8 mouse cellular contexts compared by ENCODE assay signal in the genomic region with DNA sequence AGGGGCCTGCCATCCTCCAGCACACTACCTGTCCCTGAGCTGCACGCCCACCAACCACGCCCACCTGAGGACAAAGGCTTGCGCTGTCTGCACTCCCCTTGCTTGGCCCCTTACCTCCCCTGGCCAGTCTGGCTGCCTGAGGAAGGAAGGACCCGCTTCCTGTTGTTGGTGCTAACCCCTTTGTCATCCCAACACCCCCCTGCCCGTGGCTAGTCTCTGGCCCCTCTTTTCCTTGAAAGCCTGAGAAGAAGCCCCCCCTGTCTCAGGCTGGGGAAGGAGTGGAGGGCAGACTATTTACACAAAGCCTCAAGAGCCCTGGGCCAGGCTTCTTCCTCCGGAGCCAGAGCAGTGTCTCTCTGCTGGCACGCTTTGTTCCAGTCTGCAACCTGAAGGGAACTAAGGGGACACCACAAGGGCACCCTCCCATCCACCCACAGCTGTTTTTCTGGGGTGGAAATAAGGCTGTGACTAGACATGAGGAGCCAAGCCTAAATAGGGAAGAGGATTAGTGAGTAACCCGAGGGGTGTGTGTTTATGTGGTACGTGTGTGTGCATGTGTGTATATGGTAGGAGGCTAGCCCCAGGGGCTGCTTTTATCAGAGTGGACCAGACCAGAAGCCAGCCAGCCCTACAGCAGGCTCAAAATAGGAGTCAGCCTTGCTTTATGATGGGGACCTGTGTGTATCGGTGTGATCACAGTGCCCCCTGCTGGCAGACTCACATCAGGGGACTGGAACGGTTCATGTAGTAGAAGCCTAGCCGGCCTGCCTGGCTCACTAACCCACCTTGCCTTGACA. TPM values are rescaled to one million over a fixed set of nuclear protein-coding genes. Genes with fewer than 3 reads are reported as not detected.
A peak's percentile ranks its signal among the peaks of the same experiment; 100 is the strongest.
DNase-seq lines count a peak whose midpoint lies in the region; ATAC-seq and TF ChIP-seq lines count a peak whose summit lies in the region.

No protein-coding gene starts in this region.

- TF ChIP-seq EP300 in MEL (IDR thresholded peaks at IDR 0.05; ENCODE audit: low read depth in 1 of 2, low read length in 2 of 2), result peak in 1 of 2 experiments; percentile 51; a peak in 1 of 4 replicates
- no peak for TF ChIP-seq EP300 in lung, postnatal 0 days (IDR thresholded peaks at IDR 0.05)

- H3K36me3 ChIP-seq in MEL (ENCODE audit: control insufficient read depth in 1 of 2, insufficient read depth in 2 of 2, low read length in 2 of 2), result peaks cover 0 to 3% of the 10 kb centered on the region in 2 experiments; a peak in 1 of 4 replicates
- H3K36me3 ChIP-seq in hindbrain, embryonic 10.5 days, result peaks cover 28% of the 10 kb centered on the region
- H3K36me3 ChIP-seq in lung, postnatal 0 days (ENCODE audit: insufficient read depth, low read length), result 0 out of 2 replicates have a peak, but pooled peaks cover 8% of the 10 kb centered on the region

- TF ChIP-seq RAD21 in MEL (IDR thresholded peaks at IDR 0.05; ENCODE audit: low read depth, low read length), result peak; percentile 100

- H3K4me2 ChIP-seq in lung, postnatal 0 days (replicated peaks; ENCODE audit: low read depth, low read length), result 0 out of 2 replicates have a peak overlapping the region, but pooled peaks have one; percentile 17

- ATAC-seq in lung, postnatal 0 days, result peak; percentile 85

- no peak overlapping the region for H3K27ac ChIP-seq in MEL (ENCODE audit: control insufficient read depth, low read depth, low read length)
- H3K27ac ChIP-seq in cerebellum, adult 2 months (ENCODE audit: insufficient read depth, low read length), result peak overlapping the region; percentile 27
- peak overlapping the region; percentile 86 for H3K27ac ChIP-seq in hindbrain, embryonic 10.5 days
- peak overlapping the region; percentile 64; the same call in 1 of the 2 replicates for H3K27ac ChIP-seq in lung, postnatal 0 days (ENCODE audit: low read length)

- no peak for TF ChIP-seq POLR2A in MEL (IDR thresholded peaks at IDR 0.05; ENCODE audit: control insufficient read depth in 1 of 2, insufficient read depth in 1 of 2, low read depth in 1 of 2, low read length in 2 of 2, poor library complexity in 1 of 2)
- no peak for TF ChIP-seq POLR2A in cerebellum, adult 2 months (IDR thresholded peaks at IDR 0.05; ENCODE audit: borderline replicate concordance, insufficient read depth, low read length)

- no peak overlapping the region for H3K9ac ChIP-seq in MEL (ENCODE audit: control insufficient read depth, low read depth, low read length, poor library complexity, severe bottlenecking)
- no peak overlapping the region for H3K9ac ChIP-seq in lung, postnatal 0 days (replicated peaks; ENCODE audit: low read depth)

- H3K9me3 ChIP-seq in MEL (replicated peaks; ENCODE audit: insufficient read depth, low read length), result no peaks in the 10 kb centered on the region
- no peaks in the 10 kb centered on the region for H3K9me3 ChIP-seq in hindbrain, embryonic 10.5 days
- H3K9me3 ChIP-seq in lung, postnatal 0 days (ENCODE audit: low read length), result no peaks in the 10 kb centered on the region

- WGBS in cerebellum, adult 2 months, result 10% methylated on average over 12 of the region's 12 CpGs
- WGBS in hindbrain, embryonic 10.5 days, result 9% methylated on average over 12 of the region's 12 CpGs
- 6% methylated on average over 12 of the region's 12 CpGs for WGBS in lung, postnatal 0 days

- no peaks in the 10 kb centered on the region for H3K27me3 ChIP-seq in MEL (ENCODE audit: control insufficient read depth in 1 of 2, insufficient read depth in 2 of 2, low read length in 2 of 2)
- H3K27me3 ChIP-seq in cerebellum, adult 2 months (ENCODE audit: control insufficient read depth, insufficient read depth, low read length), result no peaks in the 10 kb centered on the region
- no peaks in the 10 kb centered on the region for H3K27me3 ChIP-seq in hindbrain, embryonic 10.5 days (ENCODE audit: insufficient read depth, poor library complexity, severe bottlenecking)
- H3K27me3 ChIP-seq in lung, postnatal 0 days (replicated peaks; ENCODE audit: insufficient read depth, low read length), result no peaks in the 10 kb centered on the region

- peak; percentile 97 for DNase-seq in MEL (ENCODE audit: low read depth, low spot score)
- peak; percentile 93 to 95 for DNase-seq in cerebellum, adult 2 months
- DNase-seq in forelimb bud, embryonic 11.5 days (ENCODE audit: low read depth, low spot score), result peak; percentile 96
- DNase-seq in hindbrain, embryonic 10.5 days (ENCODE audit: low spot score), result peak; percentile 91
- peak; percentile 94 for DNase-seq in layer of hippocampus, adult 9-11 months
- peak; percentile 94 for DNase-seq in lung, postnatal 0 days (ENCODE audit: low spot score)
- peak; percentile 90 for DNase-seq in ovary, postnatal 14 days (ENCODE audit: low spot score)
- peak; percentile 94 for DNase-seq in thymus, postnatal 14 days

- peaks cover 0 to 11% of the 10 kb centered on the region in 2 experiments; a peak in 2 of 4 replicates for H3K4me1 ChIP-seq in MEL (ENCODE audit: control insufficient read depth in 1 of 2, insufficient read depth in 2 of 2, low read length in 2 of 2)
- peaks cover 61% of the 10 kb centered on the region for H3K4me1 ChIP-seq in cerebellum, adult 2 months (ENCODE audit: control insufficient read depth, insufficient read depth, low read length)
- H3K4me1 ChIP-seq in hindbrain, embryonic 10.5 days (replicated peaks), result peaks cover 27% of the 10 kb centered on the region
- peaks cover 17% of the 10 kb centered on the region for H3K4me1 ChIP-seq in lung, postnatal 0 days (ENCODE audit: insufficient read depth, low read depth, low read length)

- H3K79me2 ChIP-seq in MEL (ENCODE audit: control insufficient read depth, insufficient read depth, low read length, poor library complexity), result no peaks in the 10 kb centered on the region

- no peak overlapping the region for H3K4me3 ChIP-seq in MEL (ENCODE audit: control insufficient read depth in 1 of 2, insufficient read depth in 1 of 2, low read depth in 2 of 2, low read length in 2 of 2)
- H3K4me3 ChIP-seq in cerebellum, adult 2 months (replicated peaks; ENCODE audit: insufficient read depth, low read depth, low read length), result no peak overlapping the region
- peak overlapping the region; percentile 32 for H3K4me3 ChIP-seq in hindbrain, embryonic 10.5 days
- no peak overlapping the region for H3K4me3 ChIP-seq in lung, postnatal 0 days (ENCODE audit: low read depth, low read length)

- TF ChIP-seq CTCF in MEL (IDR thresholded peaks at IDR 0.05 in 2 of 3, conservative IDR thresholded peaks at IDR 0.05 in 1 of 3; ENCODE audit: control insufficient read depth in 1 of 3, insufficient read depth in 1 of 3, low read depth in 2 of 3, low read length in 3 of 3, poor library complexity in 1 of 3, severe bottlenecking in 1 of 3), result peak in 2 of 3 experiments; percentile 91 to 99
- peak; percentile 96 for TF ChIP-seq CTCF in cerebellum, adult 2 months (IDR thresholded peaks at IDR 0.05; ENCODE audit: borderline replicate concordance, insufficient read depth, low read depth, low read length)
- TF ChIP-seq CTCF in lung, postnatal 0 days (IDR thresholded peaks at IDR 0.05), result peak; percentile 97

TF ChIP-seq in MEL, 35 proteins besides CTCF, POLR2A, EP300 and RAD21 (continues in another document):
- TF ChIP-seq MAFK (IDR thresholded peaks at IDR 0.05; ENCODE audit: borderline replicate concordance, low read depth, low read length) (no peak), MYB (IDR thresholded peaks at IDR 0.05; ENCODE audit: low read depth, low read length) (no peak), UBTF (IDR thresholded peaks at IDR 0.05; ENCODE audit: borderline replicate concordance, insufficient read depth, low read depth, low read length) (no peak), POLR2AphosphoS2 (IDR thresholded peaks at IDR 0.05; ENCODE audit: low read length) (no peak), TCF12 (IDR thresholded peaks at IDR 0.05; ENCODE audit: low read depth, low read length) (0 out of 2 replicates have a peak, but pooled peaks have one; percentile 38), RCOR1 (IDR thresholded peaks at IDR 0.05; ENCODE audit: low read depth, low read length) (peak; percentile 49; the same call in 1 of the 2 replicates), JUND (IDR thresholded peaks at IDR 0.05; ENCODE audit: low read depth, low read length) (peak; percentile 79), NELFE (IDR thresholded peaks at IDR 0.05; ENCODE audit: low read depth, low read length) (no peak), MAX (IDR thresholded peaks at IDR 0.05; ENCODE audit: low read length) (peak; percentile 67), ZMIZ1 (IDR thresholded peaks at IDR 0.05; ENCODE audit: low read depth, low read length) (no peak)

RNA-seq across cellular contexts. Expression of gene Pitpna, which starts 14.8 kb away (rescaled TPM):
- total RNA-seq in MEL (2012; rRNA removed), result 67.8 and 73.1 TPM in 2 replicates
- 100 to 1,000 TPM; 194 to 709 TPM for polyA plus RNA-seq in MEL (2012; ENCODE audit: insufficient read depth in 1 of 2, insufficient read length in 2 of 2, low read depth in 1 of 2, low replicate concordance in 2 of 2, missing spikeins in 1 of 2)
- 295 and 319 TPM in 2 replicates for polyA plus RNA-seq in cerebellum, adult 2 months (2012; rRNA removed)
- polyA plus RNA-seq in hindbrain, embryonic 10.5 days (2016; fragmentation: Nextera tagmentation; extraction: Ambion mirVana), result 68.8 and 80.6 TPM in 2 replicates
- 71.1 and 74.4 TPM in 2 replicates for polyA plus RNA-seq in lung, postnatal 0 days (2015; fragmentation: Nextera tagmentation; extraction: Ambion mirVana)

RNA-seq across cellular contexts. Expression of gene Slc43a2, which starts 41.6 kb away (rescaled TPM):
- 4.9 and 5.9 TPM in 2 replicates for total RNA-seq in MEL (2012; rRNA removed)
- 1 to 10 TPM in 1 of 2 experiments, not detected in 1; 8.4 TPM for polyA plus RNA-seq in MEL (2012; ENCODE audit: insufficient read depth in 1 of 2, insufficient read length in 2 of 2, low read depth in 1 of 2, low replicate concordance in 2 of 2, missing spikeins in 1 of 2)
- 57.4 and 67.1 TPM in 2 replicates for polyA plus RNA-seq in cerebellum, adult 2 months (2012; rRNA removed)
- 5.2 and 7.1 TPM in 2 replicates for polyA plus RNA-seq in hindbrain, embryonic 10.5 days (2016; fragmentation: Nextera tagmentation; extraction: Ambion mirVana)
- 18.2 and 24.0 TPM in 2 replicates for polyA plus RNA-seq in lung, postnatal 0 days (2015; fragmentation: Nextera tagmentation; extraction: Ambion mirVana)

RNA-seq across cellular contexts. Expression of gene Inpp5k, which starts 57.7 kb away (rescaled TPM):
- total RNA-seq in MEL (2012; rRNA removed), result 15.2 and 16.4 TPM in 2 replicates
- polyA plus RNA-seq in MEL (2012; ENCODE audit: insufficient read depth in 1 of 2, insufficient read length in 2 of 2, low read depth in 1 of 2, low replicate concordance in 2 of 2, missing spikeins in 1 of 2), result 10 to 100 TPM in 1 of 2 experiments, not detected in 1; 28.7 TPM
- polyA plus RNA-seq in cerebellum, adult 2 months (2012; rRNA removed), result 81.3 and 87.4 TPM in 2 replicates
- polyA plus RNA-seq in hindbrain, embryonic 10.5 days (2016; fragmentation: Nextera tagmentation; extraction: Ambion mirVana), result 20.6 and 24.9 TPM in 2 replicates
- 60.2 and 71.4 TPM in 2 replicates for polyA plus RNA-seq in lung, postnatal 0 days (2015; fragmentation: Nextera tagmentation; extraction: Ambion mirVana)

RNA-seq across cellular contexts. Expression of gene Scarf1, which starts 59.7 kb away (rescaled TPM):
- total RNA-seq in MEL (2012; rRNA removed), result 0.10 and 0.15 TPM in 2 replicates
- polyA plus RNA-seq in MEL (2012; ENCODE audit: insufficient read depth in 1 of 2, insufficient read length in 2 of 2, low read depth in 1 of 2, low replicate concordance in 2 of 2, missing spikeins in 1 of 2), result under 1 TPM in 1 of 2 experiments, not detected in 1; 0.28 TPM
- polyA plus RNA-seq in cerebellum, adult 2 months (2012; rRNA removed), result 3.3 and 3.4 TPM in 2 replicates
- polyA plus RNA-seq in hindbrain, embryonic 10.5 days (2016; fragmentation: Nextera tagmentation; extraction: Ambion mirVana), result 4.9 and 6.4 TPM in 2 replicates
- 18.5 and 21.2 TPM in 2 replicates for polyA plus RNA-seq in lung, postnatal 0 days (2015; fragmentation: Nextera tagmentation; extraction: Ambion mirVana)
